Mouse (Mus musculus) CH12.LX (cell line): ENCODE measurements around the gene Syt3. TPM values are rescaled to one million over a fixed set of nuclear protein-coding genes. Genes with fewer than 3 reads are reported as not detected.

Experiments used
- DNase-seq: peaks from one replicate; pipeline ENCODE4 v3.0.0-alpha.2; 2013; ENCODE audit errors: extremely low read depth
- H3K27ac ChIP-seq: 2 replicates; pipeline ENCODE4 v1.5.1; 2012; ENCODE audit warnings: low read depth, mild to moderate bottlenecking, control low read depth, moderate library complexity; ENCODE audit not compliant: insufficient read depth
- H3K27me3 ChIP-seq: replicated peaks from 2 replicates; pipeline ENCODE3; 2012; ENCODE audit warnings: inconsistent platforms
- H3K36me3 ChIP-seq, 2 experiments: replicated peaks in 1 of 2; 2 replicates each; pipeline versions ENCODE3 to v1.6.1; 2012; ENCODE audit warnings: inconsistent platforms in 1 of 2, low read length in 1 of 2, mild to moderate bottlenecking in 1 of 2, mixed read lengths in 1 of 2, moderate library complexity in 1 of 2; ENCODE audit not compliant: control insufficient read depth in 1 of 2, insufficient read depth in 1 of 2
- H3K4me1 ChIP-seq, 2 experiments: 2 replicates each; pipeline ENCODE4 v1.6.1; 2012; ENCODE audit warnings: inconsistent platforms in 1 of 2, moderate library complexity in 1 of 2; ENCODE audit not compliant: insufficient read depth in 2 of 2, control insufficient read depth in 1 of 2
- H3K4me2 ChIP-seq: 2 replicates; pipeline ENCODE4 v1.6.1; 2012; ENCODE audit warnings: low read depth, mild to moderate bottlenecking, control low read depth; ENCODE audit not compliant: poor library complexity, insufficient read depth, severe bottlenecking
- H3K4me3 ChIP-seq, 3 experiments: fragments of 150-350 bp in 1 of 3; sonication (generic) in 1 of 3; replicated peaks in 1 of 3; 2 replicates each; pipeline versions ENCODE3 to v1.5.1; 2011 to 2012; ENCODE audit warnings: low read depth in 2 of 3, low read length in 2 of 3, mild to moderate bottlenecking in 2 of 3, moderate library complexity in 2 of 3, control low read depth in 1 of 3, improper control_type of control experiment in 1 of 3, inconsistent platforms in 1 of 3, mixed read lengths in 1 of 3; ENCODE audit not compliant: poor library complexity in 1 of 3
- H3K79me2 ChIP-seq: replicated peaks from 2 replicates; pipeline ENCODE4 v1.6.1; 2012; ENCODE audit warnings: mild to moderate bottlenecking, moderate library complexity; ENCODE audit not compliant: control insufficient read depth, poor library complexity, insufficient read depth, severe bottlenecking; ENCODE audit errors: extremely low read depth
- H3K9ac ChIP-seq: 2 replicates; pipeline ENCODE4 v1.6.1; 2012; ENCODE audit warnings: low read depth, mild to moderate bottlenecking, control low read depth, moderate library complexity; ENCODE audit not compliant: insufficient read depth
- H3K9me3 ChIP-seq: replicated peaks from 2 replicates; pipeline ENCODE3; 2012; ENCODE audit warnings: low read length, inconsistent platforms, mixed read lengths
- BHLHE40 ChIP-seq: IDR thresholded peaks from 2 replicates; pipeline ENCODE4 v1.6.1; 2011; ENCODE audit warnings: mild to moderate bottlenecking, low read depth, low read length, improper control_type of control experiment
- CHD1 ChIP-seq: IDR thresholded peaks from 2 replicates; pipeline ENCODE4 v1.6.1; 2012; ENCODE audit warnings: low read depth, low read length, improper control_type of control experiment, inconsistent platforms
- EP300 ChIP-seq: IDR thresholded peaks from 2 replicates; pipeline ENCODE4 v1.6.1; 2011; ENCODE audit warnings: low read length, improper control_type of control experiment
- HCFC1 ChIP-seq: IDR thresholded peaks from 2 replicates; pipeline ENCODE4 v1.6.1; 2012; ENCODE audit warnings: low read depth, mild to moderate bottlenecking, inconsistent platforms, low read length, improper control_type of control experiment
- JUND ChIP-seq: conservative IDR thresholded peaks from 2 replicates; pipeline ENCODE4 v1.6.1; 2011; ENCODE audit warnings: low read depth, low read length, improper control_type of control experiment
- MAFK ChIP-seq: IDR thresholded peaks from 2 replicates; pipeline ENCODE4 v1.6.1; 2011; ENCODE audit warnings: low read length, improper control_type of control experiment; ENCODE audit not compliant: insufficient replicate concordance
- MAX ChIP-seq: IDR thresholded peaks from 2 replicates; pipeline ENCODE4 v1.6.1; 2011; ENCODE audit warnings: low read length, improper control_type of control experiment
- MAZ ChIP-seq: IDR thresholded peaks from 2 replicates; pipeline ENCODE4 v1.6.1; 2012; ENCODE audit warnings: low read depth, mild to moderate bottlenecking, inconsistent platforms, low read length, improper control_type of control experiment, moderate library complexity
- MEF2A ChIP-seq: IDR thresholded peaks from 2 replicates; pipeline ENCODE4 v1.6.1; 2014; ENCODE audit warnings: low read depth, mild to moderate bottlenecking, inconsistent platforms, low read length, improper control_type of control experiment, borderline replicate concordance
- NELFE ChIP-seq: IDR thresholded peaks from 2 replicates; pipeline ENCODE4 v1.6.1; 2011; ENCODE audit warnings: low read depth, low read length, improper control_type of control experiment
- PAX5 ChIP-seq: IDR thresholded peaks from 2 replicates; pipeline ENCODE4 v1.6.1; 2012; ENCODE audit warnings: low read length, inconsistent platforms, mixed read lengths
- POLR2AphosphoS2 ChIP-seq: IDR thresholded peaks from 2 replicates; pipeline ENCODE4 v1.6.1; 2011; ENCODE audit warnings: low read depth, low read length, improper control_type of control experiment
- RCOR1 ChIP-seq: conservative IDR thresholded peaks from 2 replicates; pipeline ENCODE4 v1.6.1; 2012; ENCODE audit warnings: low read depth, mild to moderate bottlenecking, inconsistent platforms, low read length, improper control_type of control experiment
- SIN3A ChIP-seq: IDR thresholded peaks from 2 replicates; pipeline ENCODE4 v1.6.1; 2012; ENCODE audit warnings: low read length, improper control_type of control experiment, inconsistent platforms
- UBTF ChIP-seq: IDR thresholded peaks from 2 replicates; pipeline ENCODE4 v1.6.1; 2012; ENCODE audit warnings: low read depth, mild to moderate bottlenecking, inconsistent platforms, low read length, improper control_type of control experiment, moderate library complexity
- USF1 ChIP-seq: IDR thresholded peaks from 2 replicates; pipeline ENCODE4 v1.6.1; 2014; ENCODE audit warnings: low read depth, mild to moderate bottlenecking, inconsistent platforms, low read length, improper control_type of control experiment
- USF2 ChIP-seq: conservative IDR thresholded peaks from 2 replicates; pipeline ENCODE4 v1.6.1; 2011; ENCODE audit warnings: low read depth, low read length, improper control_type of control experiment
- ZC3H11A ChIP-seq: IDR thresholded peaks from 2 replicates; pipeline ENCODE4 v1.6.1; 2012; ENCODE audit warnings: low read depth, mild to moderate bottlenecking, inconsistent platforms, low read length, improper control_type of control experiment
- ZKSCAN1 ChIP-seq: IDR thresholded peaks from 2 replicates; pipeline ENCODE4 v1.6.1; 2012; ENCODE audit warnings: low read depth, inconsistent platforms, low read length, improper control_type of control experiment, borderline replicate concordance
- ZNF384 ChIP-seq: IDR thresholded peaks from 2 replicates; pipeline ENCODE4 v1.6.1; 2012; ENCODE audit warnings: low read depth, low read length, improper control_type of control experiment, inconsistent platforms
- dilution Hi-C: fragments of 300-500 bp; cut with MboI; formaldehyde crosslinking; loops from 2 replicates; pipeline ENCODE4 v1.14.3; 2020; ENCODE audit warnings: low sequenced_read_pairs; ENCODE audit not compliant: extremely low pct_unique_long_range_greater_than_20kb, extremely low pct_ligation_motif_present
- in situ Hi-C: fragments of 300-500 bp; cut with MboI; formaldehyde crosslinking; loops from 3 replicates; pipeline ENCODE4 v1.14.3; 2019; ENCODE audit warnings: low sequenced_read_pairs, low pct_ligation_motif_present, low pct_unique_long_range_greater_than_20kb, mixed read lengths
- polyA plus RNA-seq: library from polyadenylated mRNA; unstranded; fragments of >175 nt; gene quantifications from 2 replicates; pipeline ENCODE4 v1.2.1, GENCODE M21; 2012; ENCODE audit warnings: low read depth; ENCODE audit not compliant: insufficient read length
- total RNA-seq, 2 experiments: library from RNA; depleted of rRNA; stranded (reverse); fragments of 300-350 nt in 1 of 2; fragments of >200 nt in 1 of 2; gene quantifications; 2 replicates each; pipeline ENCODE4 v1.2.3; 2012 to 2014

Gene Syt3
- total and polyA plus RNA-seq, 3 experiments = 0.08 to 0.30 (median 0.11) TPM

DNA sequence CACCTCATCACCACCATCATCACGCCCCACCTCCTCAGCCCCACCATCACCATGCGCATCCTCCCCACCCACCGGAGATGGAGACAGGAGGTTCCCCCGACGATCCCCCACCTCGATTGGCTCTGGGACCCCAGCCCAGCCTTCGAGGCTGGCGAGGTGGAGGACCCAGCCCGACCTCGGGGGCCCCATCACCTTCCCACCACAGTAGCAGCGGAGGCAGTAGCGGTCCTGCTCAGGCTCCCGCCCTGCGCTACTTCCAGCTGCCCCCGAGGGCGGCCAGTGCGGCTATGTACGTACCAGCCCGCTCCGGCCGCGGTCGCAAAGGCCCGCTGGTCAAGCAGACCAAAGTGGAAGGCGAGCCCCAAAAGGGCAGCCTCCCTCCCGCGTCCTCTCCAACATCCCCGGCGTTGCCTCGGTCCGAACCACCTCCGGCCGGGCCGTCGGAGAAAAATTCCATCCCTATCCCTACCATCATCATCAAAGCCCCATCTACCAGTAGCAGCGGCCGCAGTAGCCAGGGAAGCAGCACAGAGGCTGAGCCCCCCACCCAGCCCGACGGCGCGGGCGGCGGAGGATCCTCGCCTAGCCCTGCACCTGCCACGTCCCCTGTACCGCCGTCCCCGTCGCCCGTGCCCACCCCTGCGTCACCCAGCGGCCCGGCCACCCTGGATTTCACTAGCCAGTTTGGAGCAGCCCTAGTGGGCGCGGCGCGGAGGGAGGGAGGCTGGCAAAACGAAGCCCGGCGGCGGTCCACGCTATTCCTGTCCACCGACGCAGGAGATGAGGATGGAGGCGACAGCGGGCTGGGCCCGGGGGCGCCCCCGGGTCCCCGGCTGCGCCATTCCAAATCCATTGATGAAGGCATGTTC is 31.8 kb upstream of the Syt3 start:
- in situ Hi-C loops = no loop called here
- dilution Hi-C loops = no loop called here
- no peak overlapping the region; the same call in 1 of the 2 replicates for H3K27ac ChIP-seq
- no peak overlapping the region for H3K4me3 ChIP-seq
- no peak for TF ChIP-seq EP300
- no peak for TF ChIP-seq SIN3A
- no peak for TF ChIP-seq HCFC1
- no peak for TF ChIP-seq ZKSCAN1
- no peak for TF ChIP-seq USF1
- no peak for TF ChIP-seq MAZ
- no peak for TF ChIP-seq UBTF
- no peak for TF ChIP-seq MAFK
- TF ChIP-seq JUND = no peak
- TF ChIP-seq MAX = no peak
- TF ChIP-seq ZC3H11A = no peak
- no peak for TF ChIP-seq POLR2AphosphoS2
- TF ChIP-seq PAX5 = no peak
- no peak for TF ChIP-seq ZNF384
- TF ChIP-seq CHD1 = no peak
- no peak for TF ChIP-seq NELFE
- no peak for TF ChIP-seq RCOR1
- no peak for TF ChIP-seq BHLHE40
- TF ChIP-seq USF2 = no peak
- no peak for TF ChIP-seq MEF2A
- H3K27me3 ChIP-seq = peaks cover 80% of the 10 kb centered on the region
- peaks cover 11% of the 10 kb centered on the region for H3K9me3 ChIP-seq
- H3K36me3 ChIP-seq = no peaks in the 10 kb centered on the region
- H3K79me2 ChIP-seq = no peaks in the 10 kb centered on the region
- no peak overlapping the region for H3K4me2 ChIP-seq
- H3K9ac ChIP-seq = no peak overlapping the region
- no peak for DNase-seq
- H3K4me1 ChIP-seq = peaks cover 5 to 24% of the 10 kb centered on the region in 2 experiments
